Mouse (Mus musculus): ENCODE data around the gene Yipf3. TPM values are rescaled to one million over a fixed set of nuclear protein-coding genes. Genes with fewer than 3 reads are reported as not detected.

Gene Yipf3
- total RNA-seq, 1 experiment from 2014 or later: 59.1 TPM

DNA sequence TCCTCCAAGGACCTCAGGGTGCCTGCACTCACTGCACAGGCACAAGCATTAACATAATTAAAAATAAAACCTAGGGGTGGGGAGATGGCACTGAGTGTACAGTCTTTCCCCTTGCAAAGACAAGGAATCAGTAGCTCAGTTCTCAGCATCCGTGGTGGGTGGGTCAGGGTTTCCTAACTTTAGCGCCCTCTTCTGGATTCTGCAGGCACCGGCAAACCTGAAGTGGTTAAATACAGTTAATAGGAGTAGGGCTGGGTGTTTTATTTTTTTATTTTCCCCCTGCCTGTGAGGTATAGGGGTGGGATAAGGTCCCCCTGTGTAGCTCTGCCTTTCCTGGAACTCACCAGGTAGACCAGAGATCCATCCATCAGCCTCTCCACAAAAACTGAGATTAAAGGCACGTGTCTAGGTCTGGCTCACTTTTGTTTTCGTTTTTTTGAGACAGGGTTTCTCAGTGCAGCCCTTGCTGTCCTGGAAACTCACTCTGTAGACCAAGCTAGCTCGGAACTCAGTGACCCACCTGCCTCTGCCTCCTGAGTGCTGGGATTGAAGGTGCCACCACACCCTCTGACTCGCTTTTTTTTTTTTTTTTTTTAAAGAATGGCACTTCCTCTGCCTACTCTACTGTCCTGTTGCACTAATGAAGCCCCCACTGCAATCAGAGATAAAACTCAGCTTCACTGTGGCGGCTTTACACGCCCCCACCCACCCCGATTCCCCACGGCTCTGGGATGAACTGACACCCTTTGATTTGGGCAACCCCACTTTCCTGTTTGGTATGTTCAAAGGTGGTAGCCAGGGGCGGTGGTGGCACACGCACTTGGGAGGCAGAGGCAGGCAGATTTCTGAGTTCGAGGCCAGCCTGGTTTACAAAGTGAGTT is 4.9 kb downstream of the Yipf3 start:
- ATAC-seq (ENCODE audit: extremely low read depth, insufficient number of reproducible peaks, low FRiP score, poor library complexity, severe bottlenecking): no peak

DNA sequence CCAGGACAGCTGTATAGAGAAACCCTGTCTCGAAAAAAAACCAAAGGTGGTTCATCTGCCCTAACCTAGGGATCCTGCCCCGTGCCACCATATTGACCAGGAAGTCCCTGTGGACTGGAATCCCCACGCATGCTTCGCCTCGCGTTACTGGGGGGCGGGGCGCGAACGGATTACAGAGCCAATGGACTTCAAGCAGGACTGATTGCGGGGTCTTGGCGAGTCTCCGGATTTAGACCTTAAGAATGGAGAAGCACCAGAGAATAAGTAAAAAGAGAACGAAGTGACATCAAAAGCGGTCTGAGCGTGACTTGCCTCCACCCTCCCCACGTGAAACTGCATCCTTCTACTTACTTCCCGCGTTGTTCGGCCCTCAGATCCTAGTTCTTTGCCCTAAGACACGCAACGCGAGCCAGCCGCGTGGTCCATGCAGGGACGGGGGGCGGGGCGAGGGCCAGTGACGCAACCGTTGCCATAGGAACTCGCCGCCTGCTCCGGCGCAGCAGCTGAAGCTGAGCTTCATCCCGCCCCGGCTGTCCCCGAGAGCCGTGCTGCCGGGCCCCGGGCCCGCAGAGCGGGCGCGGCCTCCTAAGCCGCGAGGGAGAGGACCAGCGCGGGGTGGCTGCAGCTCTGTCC is 5.7 kb downstream of the Yipf3 start, which contains the start of gene Lrrc73:
TSS of gene Lrrc73 (plus strand) at position 80 of the 633 bp plus-strand sequence.
- peak; percentile 59 for ATAC-seq (ENCODE audit: extremely low read depth, insufficient number of reproducible peaks, low FRiP score, poor library complexity, severe bottlenecking)

DNA sequence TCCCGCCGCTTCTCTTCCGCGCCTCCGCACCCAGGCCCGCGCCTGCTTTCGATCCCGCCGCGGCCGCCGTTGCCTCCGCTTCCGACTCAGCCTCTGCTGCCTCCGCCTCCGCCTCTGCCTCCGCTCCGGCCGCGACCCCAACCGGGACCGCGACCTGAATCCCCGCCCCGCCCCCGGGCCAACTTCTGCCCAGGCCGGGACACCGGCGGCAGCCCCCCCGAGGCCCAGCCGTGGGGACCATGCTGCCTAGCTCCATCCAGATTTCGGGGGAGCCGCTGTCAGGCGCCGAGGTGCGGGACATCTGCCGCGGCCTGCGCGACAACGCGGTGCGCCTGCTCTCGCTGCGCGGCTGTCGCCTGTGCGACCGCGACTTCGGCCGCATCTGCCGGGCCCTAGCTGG is 6.2 kb downstream of the Yipf3 start:
- no peak for ATAC-seq (ENCODE audit: extremely low read depth, insufficient number of reproducible peaks, low FRiP score, poor library complexity, severe bottlenecking)

DNA sequence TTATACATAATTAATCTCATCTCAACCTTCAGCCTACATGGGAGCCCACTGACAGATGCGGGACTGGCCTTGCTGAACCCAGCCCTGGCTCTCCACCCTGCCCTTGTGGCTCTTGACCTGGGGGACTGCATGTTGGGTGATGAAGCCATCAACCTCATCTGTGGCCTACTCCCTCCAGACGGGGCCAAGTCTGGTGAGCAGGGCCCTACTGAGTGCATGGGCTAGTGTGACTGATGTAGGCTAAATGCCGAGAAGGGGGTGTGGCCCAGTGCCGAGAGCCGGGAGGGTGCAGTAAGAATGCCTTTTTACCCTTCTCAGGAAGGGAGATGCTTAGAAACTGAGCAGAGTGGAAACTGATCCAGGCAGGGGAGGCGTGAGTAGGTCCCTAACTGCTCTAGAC is 7.3 kb downstream of the Yipf3 start:
- ATAC-seq (ENCODE audit: extremely low read depth, insufficient number of reproducible peaks, low FRiP score, poor library complexity, severe bottlenecking): no peak

DNA sequence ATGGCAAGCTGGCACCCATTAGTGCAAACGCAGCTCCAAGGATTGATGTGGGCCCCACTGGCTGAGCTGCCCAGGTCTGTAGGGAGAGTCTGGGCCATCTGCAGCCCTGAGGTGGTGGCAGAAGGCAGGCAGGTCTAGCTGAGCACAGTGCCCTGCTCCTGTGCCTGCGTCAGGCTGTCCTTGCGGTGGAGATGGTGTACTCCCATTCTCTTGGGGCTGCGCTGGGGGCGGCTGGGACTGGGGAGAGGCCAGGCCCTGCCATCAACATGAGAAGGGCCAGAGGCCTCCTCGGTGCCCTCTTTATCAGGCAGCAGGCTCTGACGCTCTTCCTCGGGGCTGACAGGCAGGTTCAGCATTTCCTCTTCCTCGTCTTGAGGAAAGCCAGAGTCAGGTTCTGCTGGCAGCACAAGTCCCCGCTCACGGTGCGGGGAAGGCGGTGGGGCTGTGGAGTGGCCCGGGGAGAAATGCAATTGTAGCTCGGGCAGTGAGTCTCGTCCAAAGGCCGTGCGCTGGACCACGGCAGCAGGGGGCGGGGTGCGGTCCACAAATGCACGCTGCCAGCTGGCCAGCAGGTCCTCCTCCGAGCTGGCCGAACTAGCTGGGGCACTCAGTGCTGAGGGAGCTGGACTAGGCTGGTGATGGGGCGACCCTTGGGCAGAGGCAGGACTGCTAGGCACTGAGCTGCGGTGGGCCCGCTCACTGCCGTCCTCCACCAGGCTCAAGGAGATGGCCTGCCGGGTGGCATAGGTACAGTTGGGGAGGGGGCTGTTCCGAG is 10.6 kb downstream of the Yipf3 start:
- ATAC-seq (ENCODE audit: extremely low read depth, insufficient number of reproducible peaks, low FRiP score, poor library complexity, severe bottlenecking): no peak

DNA sequence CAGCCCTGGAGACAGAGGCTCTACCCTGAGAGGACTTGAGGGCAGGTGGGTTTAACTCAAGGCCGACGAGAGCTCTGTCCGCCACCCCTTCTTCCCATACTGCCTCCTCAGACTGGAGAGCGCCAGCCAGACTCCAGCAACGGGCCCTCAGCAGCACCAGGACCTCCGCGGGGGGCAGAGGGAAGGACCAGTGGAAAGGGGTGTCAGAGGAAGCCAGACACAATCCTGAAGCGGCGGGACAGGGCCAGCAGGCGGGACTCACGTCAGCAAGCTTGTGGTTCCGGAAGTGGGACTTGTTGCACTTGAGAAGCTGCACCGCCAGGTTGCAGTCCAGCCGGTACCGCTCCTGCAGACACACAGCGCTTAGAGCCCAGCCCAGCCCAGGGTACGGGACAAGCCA is 11.8 kb downstream of the Yipf3 start:
- ATAC-seq (ENCODE audit: extremely low read depth, insufficient number of reproducible peaks, low FRiP score, poor library complexity, severe bottlenecking): no peak

DNA sequence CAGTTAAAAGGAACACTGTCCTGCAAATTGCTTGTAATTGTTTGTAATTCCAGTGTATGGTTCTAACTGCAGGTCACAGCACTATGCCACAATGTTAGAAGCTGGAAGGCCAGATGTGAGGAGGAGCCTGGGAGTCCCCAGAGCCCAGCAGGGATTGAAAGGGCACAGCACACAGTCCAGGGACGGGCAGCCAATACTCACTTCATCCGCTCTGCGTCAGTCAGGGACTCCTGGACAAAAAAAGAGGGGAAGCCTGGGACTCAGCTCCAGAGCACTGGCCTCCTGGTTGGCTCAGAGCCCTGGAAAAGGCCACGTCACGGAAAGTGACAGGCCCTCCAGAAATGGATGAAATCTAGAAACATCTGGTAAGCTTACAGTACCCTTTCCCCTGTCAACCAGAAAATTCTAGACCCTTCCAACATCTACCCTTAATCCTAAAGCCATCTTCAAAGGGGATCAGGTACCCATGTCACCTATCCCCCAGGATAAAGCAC is 14.4 kb downstream of the Yipf3 start:
- ATAC-seq (ENCODE audit: extremely low read depth, insufficient number of reproducible peaks, low FRiP score, poor library complexity, severe bottlenecking): no peak

DNA sequence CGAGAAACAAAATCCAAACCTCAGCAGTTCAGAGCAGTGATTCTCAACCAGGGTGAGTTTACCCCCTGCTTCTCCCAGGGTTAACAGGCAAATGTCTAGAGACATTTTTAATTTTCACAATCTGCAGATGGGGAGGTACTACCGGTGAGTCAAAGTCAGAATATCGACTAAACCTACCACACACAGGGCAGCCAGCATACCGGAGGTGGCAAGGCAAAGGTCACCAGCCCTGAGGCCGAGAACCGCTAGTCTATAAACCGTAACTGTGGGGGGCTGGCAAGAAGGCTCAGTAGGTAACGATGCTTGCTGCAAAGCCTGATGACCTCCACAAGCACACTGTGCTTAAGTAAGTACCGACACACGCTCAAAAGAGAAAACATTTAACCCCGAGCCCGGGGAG is 17.6 kb downstream of the Yipf3 start:
- ATAC-seq (ENCODE audit: extremely low read depth, insufficient number of reproducible peaks, low FRiP score, poor library complexity, severe bottlenecking): no peak

DNA sequence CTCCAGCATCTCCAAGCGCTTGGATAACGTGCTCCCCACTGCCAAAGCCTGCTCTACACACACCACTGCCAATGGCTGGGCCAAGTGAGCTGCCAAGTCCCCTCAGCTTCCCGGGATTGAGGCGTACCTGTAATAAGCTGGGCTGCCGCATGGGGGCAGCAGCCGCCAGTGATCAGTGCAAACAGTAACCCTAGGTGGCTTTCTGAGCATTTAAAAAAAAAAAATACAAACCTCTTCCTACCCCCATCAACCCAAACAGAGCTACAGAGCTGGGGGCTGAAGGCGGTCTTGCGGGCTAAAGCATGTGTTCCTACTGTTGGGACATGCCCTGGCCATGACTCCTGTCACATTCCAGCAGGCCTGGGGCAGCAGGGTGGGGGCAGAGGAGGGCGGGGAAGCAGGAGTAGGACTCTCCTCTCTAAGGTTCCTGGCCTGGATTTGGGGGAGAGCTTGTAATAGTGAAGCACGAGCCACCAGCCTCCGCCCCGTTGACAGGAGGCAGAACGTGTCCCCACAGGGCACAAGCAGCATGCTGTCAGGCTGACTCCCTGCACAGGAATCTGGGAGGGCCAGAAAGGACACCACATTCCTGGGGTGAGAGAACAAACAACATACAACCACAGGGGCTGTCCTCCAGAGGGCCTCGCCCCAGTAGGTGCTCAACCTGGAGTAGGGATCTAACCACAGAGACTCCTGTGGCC is 18.2 kb downstream of the Yipf3 start:
- peak; percentile 52; the same call in 1 of the 2 replicates for ATAC-seq (ENCODE audit: extremely low read depth, insufficient number of reproducible peaks, low FRiP score, poor library complexity, severe bottlenecking)

DNA sequence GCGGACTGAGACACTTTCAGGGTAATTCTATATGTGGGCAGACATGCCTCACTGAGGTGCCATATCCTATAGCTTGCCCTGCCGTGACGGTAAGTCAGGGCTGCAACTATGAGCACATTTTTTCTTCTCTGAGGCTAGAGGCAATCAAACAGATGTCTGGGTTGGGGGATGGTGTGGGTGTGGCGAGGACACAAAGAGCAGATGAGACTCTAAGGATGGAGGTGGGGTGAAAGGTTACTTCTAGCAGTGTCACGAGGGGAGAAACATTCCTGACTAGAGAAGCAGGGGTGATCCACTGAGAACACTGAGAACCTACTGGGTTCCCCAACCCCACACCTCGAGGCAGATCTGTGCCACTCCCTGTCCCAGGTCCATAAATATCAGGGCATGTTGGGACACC is 19.1 kb downstream of the Yipf3 start:
- no peak for ATAC-seq (ENCODE audit: extremely low read depth, insufficient number of reproducible peaks, low FRiP score, poor library complexity, severe bottlenecking)

DNA sequence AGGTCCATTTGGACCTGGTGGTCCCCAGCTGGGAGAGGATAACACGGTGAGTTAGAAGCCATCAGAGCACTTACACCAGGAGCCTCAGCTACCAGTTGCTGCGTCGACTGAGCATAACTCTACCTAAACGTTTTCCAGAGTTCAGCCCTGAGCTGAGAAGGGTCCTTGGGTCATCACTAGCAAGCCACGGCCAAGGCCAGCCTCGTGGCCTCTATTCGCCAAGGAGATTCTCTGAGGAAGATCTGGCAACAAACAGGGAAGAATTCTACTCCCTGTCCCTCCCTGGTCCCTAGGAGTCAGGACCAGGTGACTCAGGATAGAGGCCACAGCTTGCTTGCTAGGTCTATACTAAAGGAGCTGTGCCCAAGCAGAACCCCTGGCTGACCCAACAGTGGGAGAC is 19.6 kb downstream of the Yipf3 start:
- no peak for ATAC-seq (ENCODE audit: extremely low read depth, insufficient number of reproducible peaks, low FRiP score, poor library complexity, severe bottlenecking)

DNA sequence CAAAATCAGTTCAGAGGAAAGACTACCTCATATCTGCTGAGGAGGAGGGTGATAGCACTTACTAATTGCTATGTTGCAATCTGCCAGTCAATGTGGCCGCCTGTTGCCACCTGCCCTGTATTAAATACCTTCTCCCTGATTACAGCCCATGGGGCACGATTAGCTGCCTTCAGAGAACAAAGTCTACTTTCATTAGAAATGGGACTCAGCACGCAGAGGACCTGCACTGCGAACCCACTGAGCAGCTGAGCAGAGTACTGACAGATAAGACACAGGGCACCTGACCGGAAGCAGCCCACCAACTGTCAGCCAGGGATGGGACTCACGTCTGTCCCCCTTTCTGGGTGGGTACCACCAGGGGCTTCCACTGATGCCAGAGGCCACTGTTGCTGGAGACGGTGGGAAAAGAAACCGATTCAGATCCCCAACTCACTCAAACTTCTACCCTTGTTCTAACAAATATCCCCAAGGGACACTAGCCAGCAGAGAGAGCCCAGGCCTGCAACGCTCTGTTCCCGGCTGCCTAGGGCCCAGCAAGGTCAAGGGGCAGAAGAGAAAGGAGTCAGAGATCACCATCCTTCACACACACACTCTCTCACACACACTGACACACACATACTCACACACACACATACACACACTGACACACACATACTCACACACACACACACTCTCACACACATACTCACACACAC is 20.3 kb downstream of the Yipf3 start:
- no peak for ATAC-seq (ENCODE audit: extremely low read depth, insufficient number of reproducible peaks, low FRiP score, poor library complexity, severe bottlenecking)

DNA sequence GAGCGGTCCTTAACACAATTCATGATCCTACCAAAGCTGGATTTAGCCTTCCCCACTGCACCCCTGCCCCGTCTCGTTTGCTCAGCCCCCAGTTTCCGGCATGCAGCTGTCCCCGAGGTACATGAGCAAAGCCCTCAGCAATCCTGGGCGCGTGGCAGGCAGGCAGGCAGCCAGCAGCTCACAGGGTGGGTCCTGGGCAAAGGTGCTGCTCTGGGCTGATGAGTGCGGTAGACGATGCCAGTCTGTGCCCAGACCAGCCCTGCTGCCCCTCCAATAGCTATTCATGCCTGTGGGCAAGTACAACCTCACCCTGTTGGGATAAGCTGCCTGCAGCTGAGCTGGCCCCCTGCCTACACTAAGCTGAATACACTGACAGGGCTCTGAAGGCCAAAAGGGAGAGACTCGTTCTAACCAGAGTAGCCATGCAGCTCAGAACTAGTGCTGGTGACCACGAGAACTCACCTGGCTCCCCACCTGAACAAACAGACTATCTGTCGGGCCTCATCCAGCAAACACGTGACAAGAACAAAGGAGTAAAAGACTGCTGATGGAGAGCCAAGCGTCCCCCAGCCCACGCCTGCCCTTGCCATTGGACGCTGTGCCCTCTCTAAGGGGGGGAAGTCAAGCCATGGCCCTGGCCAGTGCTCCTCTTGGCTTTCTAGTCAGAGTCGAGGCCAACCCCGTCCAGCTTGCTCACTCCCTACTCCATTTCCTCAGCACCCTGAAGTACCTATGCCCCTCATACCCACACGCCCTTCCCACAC is 22.1 kb downstream of the Yipf3 start:
- no peak for ATAC-seq (ENCODE audit: extremely low read depth, insufficient number of reproducible peaks, low FRiP score, poor library complexity, severe bottlenecking)

DNA sequence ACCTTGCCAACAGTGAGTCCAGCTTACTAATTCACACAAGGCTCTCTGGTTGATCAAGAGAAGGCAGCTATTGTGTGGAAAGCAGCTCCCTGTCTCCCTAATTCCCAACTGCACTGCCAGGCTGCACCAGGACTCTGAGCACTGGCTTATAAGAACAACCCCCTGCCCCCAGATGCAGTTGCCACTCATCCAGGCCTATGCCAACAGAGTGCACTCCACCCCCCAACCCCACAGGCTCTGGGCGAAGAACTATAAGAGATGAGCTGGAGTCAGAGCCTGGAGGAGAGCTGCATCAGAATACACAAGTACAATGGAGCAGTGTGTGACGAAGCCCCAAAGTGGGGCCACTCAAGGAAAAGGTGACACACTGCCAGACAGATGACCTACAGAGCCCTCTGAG is 24.2 kb downstream of the Yipf3 start:
- no peak for ATAC-seq (ENCODE audit: extremely low read depth, insufficient number of reproducible peaks, low FRiP score, poor library complexity, severe bottlenecking)

DNA sequence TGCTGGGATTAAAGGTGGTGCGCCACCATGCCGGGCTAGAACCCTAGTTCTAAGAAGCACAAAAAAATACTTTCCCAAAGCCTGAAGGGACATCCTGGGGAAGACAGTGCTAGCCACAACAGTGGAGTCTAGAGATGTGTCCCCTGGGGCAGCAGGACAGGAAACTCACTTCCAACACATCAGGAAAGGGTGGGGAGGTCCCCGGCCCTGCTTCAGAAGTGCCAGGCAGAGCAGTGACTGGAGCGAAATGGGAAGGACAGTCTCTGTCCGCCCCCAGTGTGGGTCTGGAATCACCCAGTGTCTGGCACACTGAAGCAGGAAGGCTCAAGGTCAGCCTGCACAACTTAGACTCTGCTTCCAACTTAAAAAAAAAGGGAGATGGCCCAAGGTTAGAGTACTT is 24.8 kb downstream of the Yipf3 start:
- ATAC-seq (ENCODE audit: extremely low read depth, insufficient number of reproducible peaks, low FRiP score, poor library complexity, severe bottlenecking): no peak

DNA sequence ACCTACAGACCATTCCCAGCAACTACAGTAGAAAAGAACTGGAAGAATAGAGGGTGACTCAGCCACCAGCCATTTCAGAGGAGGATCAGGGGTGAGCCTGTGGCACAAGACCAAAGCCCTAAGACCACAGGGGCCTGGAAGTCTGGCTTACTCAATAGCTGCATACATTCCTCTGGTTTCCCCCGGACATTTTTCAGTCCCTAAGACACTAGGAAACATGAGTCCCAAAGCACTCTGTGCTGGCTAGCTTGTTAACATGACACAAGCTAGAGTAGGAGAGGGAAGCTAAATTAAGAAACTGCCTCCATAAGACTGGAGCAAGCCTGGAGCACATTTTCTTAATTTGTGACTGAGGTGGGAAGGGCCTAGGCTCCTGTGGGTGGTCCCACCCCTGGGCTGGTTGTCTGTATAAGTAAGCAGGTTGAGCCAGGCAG is 25.9 kb downstream of the Yipf3 start:
- ATAC-seq (ENCODE audit: extremely low read depth, insufficient number of reproducible peaks, low FRiP score, poor library complexity, severe bottlenecking): no peak

DNA sequence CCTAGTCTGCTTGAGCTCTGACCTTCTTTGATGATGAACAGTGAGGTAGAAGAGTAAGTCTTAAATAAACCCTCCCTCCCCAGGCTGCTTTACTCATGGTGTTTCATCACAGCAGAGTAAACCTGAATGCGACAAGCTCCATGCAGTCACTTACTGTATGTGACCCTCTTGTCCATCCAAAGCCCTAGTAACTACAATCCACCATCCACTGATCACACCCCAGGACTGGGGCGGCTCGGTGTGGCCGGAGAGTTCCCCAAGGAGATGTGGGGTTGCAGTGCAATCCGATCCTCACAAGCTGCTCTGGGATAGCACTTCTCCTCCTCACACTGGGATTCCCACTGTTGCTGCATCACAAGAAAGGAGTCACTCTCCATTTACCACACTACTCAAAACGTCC is 26.6 kb downstream of the Yipf3 start:
- ATAC-seq (ENCODE audit: extremely low read depth, insufficient number of reproducible peaks, low FRiP score, poor library complexity, severe bottlenecking): no peak

DNA sequence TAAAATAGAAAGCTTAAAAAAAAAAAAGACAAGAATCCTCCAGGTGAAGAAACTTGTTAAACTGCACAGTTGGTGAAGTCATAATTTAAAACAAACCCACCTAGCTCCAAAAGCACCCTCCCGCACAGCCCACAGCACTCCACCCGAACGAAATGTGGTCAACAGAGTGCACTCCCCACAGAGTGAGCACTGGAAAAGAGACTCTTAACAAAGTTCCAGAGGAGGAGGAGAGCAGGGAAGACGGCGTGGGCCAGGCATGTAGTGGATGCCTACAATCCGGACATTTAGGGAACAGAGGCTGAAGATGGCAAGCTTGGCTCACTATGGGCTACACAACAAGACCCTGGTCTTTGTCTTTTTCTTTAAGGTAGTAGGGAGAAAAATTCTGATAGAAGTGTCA is 27.2 kb downstream of the Yipf3 start:
- ATAC-seq (ENCODE audit: extremely low read depth, insufficient number of reproducible peaks, low FRiP score, poor library complexity, severe bottlenecking): no peak
